Mouse (Mus musculus) liver, adult (tissue): Measurements from ENCODE around the gene Rrp36.

ENCODE experiments used
- GATA4 ChIP-seq: IDR thresholded peaks from 2 replicates; pipeline ENCODE4 v1.6.1; 2014; ENCODE audit warnings: mild to moderate bottlenecking, low read length; ENCODE audit not compliant: insufficient replicate concordance

The Rrp36 gene

GRCm38 (mm10) chr17:46669911-46670310, 4.2 kb downstream of the Rrp36 start:
- no peak for TF ChIP-seq GATA4

GRCm38 (mm10) chr17:46667712-46668111, 6.4 kb downstream of the Rrp36 start:
- no peak for TF ChIP-seq GATA4

- TF ChIP-seq GATA4: no peak
Observed at GRCm38 (mm10) chr17:46662730-46663129, 11.4 kb downstream of the Rrp36 start.

GRCm38 (mm10) chr17:46661981-46662380, 12.2 kb downstream of the Rrp36 start:
- no peak for TF ChIP-seq GATA4

GRCm38 (mm10) chr17:46661351-46661750, 12.8 kb downstream of the Rrp36 start:
- no peak for TF ChIP-seq GATA4

GRCm38 (mm10) chr17:46656054-46656453, 18.1 kb downstream of the Rrp36 start:
- TF ChIP-seq GATA4: no peak

- no peak for TF ChIP-seq GATA4
Observed at GRCm38 (mm10) chr17:46651755-46652547, 22.2 kb downstream of the Rrp36 start.

GRCm38 (mm10) chr17:46651292-46651691, 22.9 kb downstream of the Rrp36 start:
- TF ChIP-seq GATA4: no peak

GRCm38 (mm10) chr17:46650232-46651031, 23.7 kb downstream of the Rrp36 start, which contains the start of gene Cul7:
Gene Cul7 (plus strand): TSS chr17:46650337.
- peak; percentile 46; the same call in 1 of the 2 replicates for TF ChIP-seq GATA4

- no peak for TF ChIP-seq GATA4
Observed at GRCm38 (mm10) chr17:46649811-46650210, 24.3 kb downstream of the Rrp36 start.

- TF ChIP-seq GATA4: no peak
Observed at GRCm38 (mm10) chr17:46648436-46648835, 25.7 kb downstream of the Rrp36 start.

- no peak for TF ChIP-seq GATA4
Observed at GRCm38 (mm10) chr17:46647279-46647678, 26.9 kb downstream of the Rrp36 start.

- no peak for TF ChIP-seq GATA4
Observed at GRCm38 (mm10) chr17:46646322-46646662, 27.9 kb downstream of the Rrp36 start.

- no peak for TF ChIP-seq GATA4
Observed at GRCm38 (mm10) chr17:46645561-46646321, 28.4 kb downstream of the Rrp36 start, which contains the start of the genes Klc4 and Mrpl2. Gene Klc4 (minus strand): TSS chr17:46646022. Gene Mrpl2 (plus strand): TSS chr17:46646229.

GRCm38 (mm10) chr17:46644916-46645475, 29.2 kb downstream of the Rrp36 start:
- no peak for TF ChIP-seq GATA4
